Comparison of ENCODE assay signal across 1 mouse cellular context in the genomic region with DNA sequence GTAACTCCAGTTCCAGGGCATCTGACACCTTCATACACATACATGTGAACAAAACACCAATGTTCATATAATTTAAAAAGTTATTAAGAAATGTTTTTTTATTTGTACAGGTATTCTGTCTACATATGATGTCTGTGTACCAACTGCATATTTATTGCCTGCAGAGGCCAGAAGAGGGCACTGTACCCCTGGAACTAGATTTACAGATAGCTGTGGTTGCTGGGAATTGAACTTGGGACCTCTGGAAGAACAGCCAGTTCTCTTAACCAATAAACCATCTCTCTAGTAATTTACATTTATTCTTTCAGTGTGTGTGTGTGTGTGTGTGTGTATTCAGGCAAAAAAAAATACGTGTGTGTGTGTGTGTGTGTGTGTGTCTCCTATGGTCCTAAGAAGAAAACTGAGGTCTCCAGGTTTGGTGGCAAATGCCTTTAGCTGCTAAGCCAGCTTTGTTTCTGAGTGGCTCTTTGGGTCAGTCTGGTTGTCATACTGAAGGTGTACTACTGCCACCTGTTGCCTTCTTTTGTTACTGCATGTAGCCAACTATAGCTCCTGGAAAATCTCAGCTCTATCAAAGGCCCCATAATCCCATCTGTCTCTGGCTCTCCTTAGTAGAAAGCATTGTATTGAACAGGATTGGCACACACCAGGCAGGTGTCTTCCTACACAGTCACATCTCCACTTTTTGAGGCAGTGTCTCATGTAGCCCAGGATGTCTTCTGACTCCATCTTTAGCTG.
TF ChIP-seq lines count a peak whose summit lies in the region.

No protein-coding gene starts in this region.

TF ChIP-seq in MEL, 35 proteins besides CTCF, POLR2A, EP300 and RAD21:
- TF ChIP-seq ZMIZ1 (IDR thresholded peaks at IDR 0.05; ENCODE audit: low read depth, low read length), result no peak; the same call in 1 of the 2 replicates
- TF ChIP-seq CHD1 (IDR thresholded peaks at IDR 0.05; ENCODE audit: low read depth, low read length), result no peak
- TF ChIP-seq ELF1 (IDR thresholded peaks at IDR 0.05; ENCODE audit: low read depth, low read length), result peak; percentile 44
- TF ChIP-seq MAZ (IDR thresholded peaks at IDR 0.05; ENCODE audit: low read depth, low read length), result peak; percentile 81
- TF ChIP-seq SMC3 (IDR thresholded peaks at IDR 0.05; ENCODE audit: low read depth, low read length), result peak; percentile 100
- peak; percentile 63 for TF ChIP-seq ZNF384 (IDR thresholded peaks at IDR 0.05; ENCODE audit: low read depth, low read length)
- TF ChIP-seq TBP (IDR thresholded peaks at IDR 0.05; ENCODE audit: low read depth, low read length), result peak; percentile 97
- no peak for TF ChIP-seq CHD2 (IDR thresholded peaks at IDR 0.05; ENCODE audit: low read length)
- peak; percentile 100 for TF ChIP-seq ZC3H11A (IDR thresholded peaks at IDR 0.05; ENCODE audit: low read depth, low read length)
- TF ChIP-seq GABPA (IDR thresholded peaks at IDR 0.05; ENCODE audit: low read depth, low read length), result no peak
- TF ChIP-seq POLR2AphosphoS5 (IDR thresholded peaks at IDR 0.05; ENCODE audit: borderline replicate concordance, low read depth, low read length), result no peak
- 0 out of 2 replicates have a peak, but pooled peaks have one; percentile 12 for TF ChIP-seq NRF1 (IDR thresholded peaks at IDR 0.05; ENCODE audit: insufficient read depth, low read depth, low read length, poor library complexity, severe bottlenecking)
- peak; percentile 39; the same call in 1 of the 2 replicates for TF ChIP-seq GATA1 (IDR thresholded peaks at IDR 0.05; ENCODE audit: low read depth, low read length)
- TF ChIP-seq RCOR1 (IDR thresholded peaks at IDR 0.05; ENCODE audit: low read depth, low read length), result peak; percentile 90
- no peak for TF ChIP-seq UBTF (IDR thresholded peaks at IDR 0.05; ENCODE audit: borderline replicate concordance, insufficient read depth, low read depth, low read length)
- TF ChIP-seq MYC (IDR thresholded peaks at IDR 0.05; ENCODE audit: low read depth, low read length), result peak; percentile 77; the same call in 1 of the 2 replicates
- TF ChIP-seq TAL1 (IDR thresholded peaks at IDR 0.05; ENCODE audit: low read length), result no peak
- peak; percentile 89 for TF ChIP-seq SIN3A (IDR thresholded peaks at IDR 0.05; ENCODE audit: low read length)
- no peak for TF ChIP-seq MEF2A (IDR thresholded peaks at IDR 0.05; ENCODE audit: extremely low read depth, insufficient replicate concordance, low read depth, low read length, poor library complexity, severe bottlenecking)
- TF ChIP-seq ETS1 (IDR thresholded peaks at IDR 0.05; ENCODE audit: low read depth, low read length), result peak; percentile 31; the same call in 1 of the 2 replicates
- TF ChIP-seq KAT2A (conservative IDR thresholded peaks at IDR 0.05; ENCODE audit: low read depth, low read length), result no peak
- TF ChIP-seq USF2 (IDR thresholded peaks at IDR 0.05; ENCODE audit: borderline replicate concordance in 1 of 2, insufficient read depth in 1 of 2, low read depth in 1 of 2, low read length in 2 of 2), result no peak
- TF ChIP-seq ZKSCAN1 (IDR thresholded peaks at IDR 0.05; ENCODE audit: low read depth, low read length), result no peak
- TF ChIP-seq MAX (IDR thresholded peaks at IDR 0.05; ENCODE audit: low read length), result peak; percentile 62
- no peak for TF ChIP-seq E2F4 (IDR thresholded peaks at IDR 0.05; ENCODE audit: borderline replicate concordance, low read depth, low read length)
- TF ChIP-seq MXI1 (IDR thresholded peaks at IDR 0.05; ENCODE audit: low read depth, low read length), result no peak
- no peak for TF ChIP-seq NELFE (IDR thresholded peaks at IDR 0.05; ENCODE audit: low read depth, low read length)
- TF ChIP-seq USF1 (IDR thresholded peaks at IDR 0.05; ENCODE audit: low read depth, low read length), result peak; percentile 22; the same call in 1 of the 2 replicates
- TF ChIP-seq MYB (IDR thresholded peaks at IDR 0.05; ENCODE audit: low read depth, low read length), result no peak
- no peak; the same call in 1 of the 2 replicates for TF ChIP-seq POLR2AphosphoS2 (IDR thresholded peaks at IDR 0.05; ENCODE audit: low read length)
- TF ChIP-seq BHLHE40 (IDR thresholded peaks at IDR 0.05; ENCODE audit: borderline replicate concordance, low read depth, low read length), result peak; percentile 65; the same call in 1 of the 2 replicates
- TF ChIP-seq TCF12 (IDR thresholded peaks at IDR 0.05; ENCODE audit: low read depth, low read length), result no peak
- TF ChIP-seq MAFK (IDR thresholded peaks at IDR 0.05; ENCODE audit: borderline replicate concordance, low read depth, low read length), result no peak
- TF ChIP-seq JUND (IDR thresholded peaks at IDR 0.05; ENCODE audit: low read depth, low read length), result peak; percentile 89; the same call in 1 of the 2 replicates
- TF ChIP-seq HCFC1 (IDR thresholded peaks at IDR 0.05; ENCODE audit: low read depth, low read length), result peak; percentile 48; the same call in 1 of the 2 replicates
